Mouse (Mus musculus) ES-Bruce4 (cell line): Measurements from ENCODE around the gene Myh7b.

ENCODE experiments used
- CTCF ChIP-seq: IDR thresholded peaks from one replicate; pipeline ENCODE4 v1.8.1; 2011; ENCODE audit warnings: low read depth, low read length
- EP300 ChIP-seq: IDR thresholded peaks from 2 replicates; pipeline ENCODE4 v1.6.1; 2011; ENCODE audit warnings: low read depth, low read length; ENCODE audit not compliant: insufficient read depth
- POLR2A ChIP-seq: IDR thresholded peaks from one replicate; pipeline ENCODE4 v1.8.1; 2011; ENCODE audit warnings: low read length; ENCODE audit not compliant: insufficient read depth

DNA sequence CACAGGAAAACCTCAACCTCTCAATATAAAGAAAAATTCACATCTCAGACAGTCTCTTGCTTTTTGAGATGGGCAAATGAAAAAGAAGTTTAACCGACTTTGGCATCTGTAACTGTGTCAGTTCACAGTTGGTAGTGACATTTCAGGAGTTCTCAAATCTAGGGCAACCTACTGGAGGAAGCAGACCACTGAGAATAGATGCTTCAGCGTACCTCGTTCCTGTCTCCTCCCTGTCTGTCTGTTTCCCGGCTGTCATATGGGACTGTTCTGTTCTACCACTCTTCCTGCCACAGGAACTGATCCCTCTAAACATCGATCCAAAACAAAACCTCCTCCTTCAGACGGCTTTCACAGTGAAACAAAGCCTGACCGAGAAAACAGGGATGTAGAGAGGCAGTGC, 34.7 kb downstream of the Myh7b start:
- TF ChIP-seq CTCF (no peak), POLR2A (no peak), EP300 (no peak)
